Comparison of ENCODE assay signal across 7 mouse cellular contexts in the genomic region with DNA sequence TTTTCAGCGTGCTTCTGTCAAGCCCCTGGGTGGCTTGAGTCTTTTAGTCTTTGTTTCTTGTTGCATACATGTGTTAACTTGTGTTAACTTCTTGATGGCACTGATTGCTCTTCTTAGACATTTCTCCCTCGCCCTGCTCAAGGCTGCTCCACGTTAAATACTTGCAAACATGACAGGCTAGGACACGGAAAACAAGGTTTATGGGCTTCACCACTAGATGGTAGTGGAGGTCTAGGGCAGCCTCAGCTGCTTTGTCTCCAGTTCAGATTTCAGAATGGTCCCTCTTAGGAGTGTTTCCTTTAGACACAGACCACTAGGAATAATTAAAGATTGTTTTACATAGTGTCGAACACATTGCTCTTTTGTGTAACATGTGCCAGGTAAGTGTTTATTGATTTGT. TPM values are rescaled to one million over a fixed set of nuclear protein-coding genes. Genes with fewer than 3 reads are reported as not detected.
A peak's percentile ranks its signal among the peaks of the same experiment; 100 is the strongest.
DNase-seq lines count a peak whose midpoint lies in the region; TF ChIP-seq lines count a peak whose summit lies in the region.

No protein-coding gene starts in this region.

- no peaks in the 10 kb centered on the region for H3K27me3 ChIP-seq in cerebellum, adult 2 months (ENCODE audit: control insufficient read depth, insufficient read depth, low read length)

- H3K4me3 ChIP-seq in cerebellum, adult 2 months (replicated peaks; ENCODE audit: insufficient read depth, low read depth, low read length), result no peak overlapping the region

- no peak for TF ChIP-seq POLR2A in cerebellum, adult 2 months (IDR thresholded peaks at IDR 0.05; ENCODE audit: borderline replicate concordance, insufficient read depth, low read length)

- no peak overlapping the region for H3K27ac ChIP-seq in cerebellum, adult 2 months (ENCODE audit: insufficient read depth, low read length)

- peaks cover 15% of the 10 kb centered on the region for H3K4me1 ChIP-seq in cerebellum, adult 2 months (ENCODE audit: control insufficient read depth, insufficient read depth, low read length)

- intact Hi-C loops in gastrocnemius, postnatal 14 days (cut with DNase I; ENCODE audit: low total_unique reads), result no loop called here

- TF ChIP-seq CTCF in cerebellum, adult 2 months (IDR thresholded peaks at IDR 0.05; ENCODE audit: borderline replicate concordance, insufficient read depth, low read depth, low read length), result peak; percentile 94

- WGBS in cerebellum, adult 2 months, result 20% methylated on average over 5 of the region's 5 CpGs

- peak; percentile 72 for DNase-seq in 416B (ENCODE audit: low read depth)
- DNase-seq in CD4-positive, CD25-positive, alpha-beta regulatory T cell, adult 2 months (ENCODE audit: low read depth, low spot score), result peak; percentile 68
- DNase-seq in cerebellum, adult 2 months, result peak; percentile 74 to 82
- DNase-seq in gastrocnemius, postnatal 14 days, result peak; percentile 14
- peak; percentile 62 for DNase-seq in kidney, postnatal 10 days
- peak; percentile 66 for DNase-seq in lung, postnatal 25 days (ENCODE audit: low spot score)
- DNase-seq in right cerebral cortex, postnatal 10 days (ENCODE audit: low spot score in 2 of 2), result peak; percentile 46 to 72

RNA-seq across cellular contexts. Expression of a gene that starts 19.7 kb away (rescaled TPM):
- polyA plus RNA-seq in cerebellum, adult 2 months (2012; rRNA removed), result not detected in 2 replicates
- total RNA-seq in gastrocnemius, postnatal 14 days (2021), result not detected

RNA-seq across cellular contexts. Expression of a gene that starts 21.8 kb away (rescaled TPM):
- polyA plus RNA-seq in cerebellum, adult 2 months (2012; rRNA removed), result 3.4 and 4.2 TPM in 2 replicates
- total RNA-seq in gastrocnemius, postnatal 14 days (2021), result 1 to 10 TPM; 2.8 to 3.1 TPM

RNA-seq across cellular contexts. Expression of a gene that starts 35.4 kb away (rescaled TPM):
- 3.7 and 4.1 TPM in 2 replicates for polyA plus RNA-seq in cerebellum, adult 2 months (2012; rRNA removed)
- total RNA-seq in gastrocnemius, postnatal 14 days (2021), result under 1 TPM; 0.60 to 0.84 TPM

Comparison
In these comparisons a context has a peak if more than half of its experiments do, and no peak if none do; other contexts are left out.
1. DNase-seq: peak in every context shown above with its lines; median percentile 78 in cerebellum, adult 2 months; 72 in 416B; 68 in CD4-positive, CD25-positive, alpha-beta regulatory T cell, adult 2 months; 66 in lung, postnatal 25 days; 62 in kidney, postnatal 10 days; 59 in right cerebral cortex, postnatal 10 days; 14 in gastrocnemius, postnatal 14 days.